Mouse (Mus musculus): ENCODE results near the gene Rnaset2a. TPM values are rescaled to one million over a fixed set of nuclear protein-coding genes. Genes with fewer than 3 reads are reported as not detected.
"Not testable (repeated sequence)": the region's sequence is repeated elsewhere in the genome, so short reads cannot be mapped to it uniquely, and the experiment has no call there.

Rnaset2a gene
- total and polyA plus RNA-seq, 2 experiments from 2014 or later, result 12.6 to 16.8 TPM

GRCm38 (mm10) chr17:8092537-8093526, 55.1 kb downstream of the Rnaset2a start:
- H3K36me3 ChIP-seq (ENCODE audit: insufficient read depth); H3K4me1 ChIP-seq (ENCODE audit: insufficient read depth); H3K27ac ChIP-seq (ENCODE audit: low read depth, low read length); DNase-seq; H3K9ac ChIP-seq; H3K9me3 ChIP-seq (ENCODE audit: low read length); H3K4me2 ChIP-seq (ENCODE audit: low read depth); H3K4me3 ChIP-seq (ENCODE audit: low read depth, low read length); H3K27me3 ChIP-seq (ENCODE audit: insufficient read depth, low read length): not testable (repeated sequence)
- WGBS, result 75% methylated on average over 4 of the region's 18 CpGs
- ATAC-seq, result peak; percentile 87

GRCm38 (mm10) chr17:8091320-8091719, 56.6 kb downstream of the Rnaset2a start:
- WGBS, result 86% methylated on average over 14 of the region's 14 CpGs
- not testable (repeated sequence) for H3K36me3 ChIP-seq (ENCODE audit: insufficient read depth); H3K4me2 ChIP-seq (ENCODE audit: low read depth); H3K9me3 ChIP-seq (ENCODE audit: low read length); H3K27ac ChIP-seq (ENCODE audit: low read depth, low read length); H3K4me1 ChIP-seq (ENCODE audit: insufficient read depth); ATAC-seq; DNase-seq; H3K27me3 ChIP-seq (ENCODE audit: insufficient read depth, low read length); H3K9ac ChIP-seq; H3K4me3 ChIP-seq (ENCODE audit: low read depth, low read length)

- not testable (repeated sequence) for H3K4me2 ChIP-seq (ENCODE audit: low read depth); H3K27me3 ChIP-seq (ENCODE audit: insufficient read depth, low read length); H3K4me1 ChIP-seq (ENCODE audit: insufficient read depth); H3K27ac ChIP-seq (ENCODE audit: low read depth, low read length); ATAC-seq; H3K4me3 ChIP-seq (ENCODE audit: low read depth, low read length); H3K36me3 ChIP-seq (ENCODE audit: insufficient read depth); DNase-seq; H3K9ac ChIP-seq; H3K9me3 ChIP-seq (ENCODE audit: low read length)
- 50% methylated on average over 1 of the region's 2 CpGs for WGBS
These were observed 78.0 kb downstream of the Rnaset2a start for GRCm38 (mm10) chr17:8069847-8070246.

Other genes starting within 250 kb of the Rnaset2a start
- gene Tagap, start 222.1 kb downstream of the Rnaset2a start, total RNA-seq (2014; rRNA removed), result 0.23 and 0.62 TPM in 2 replicates
- 0.28 and 0.47 TPM in 2 replicates for gene Tagap, start 222.1 kb downstream of the Rnaset2a start, polyA plus RNA-seq (2015; fragmentation: Nextera tagmentation; extraction: Ambion mirVana)
- gene Rsph3a, start 202.5 kb downstream of the Rnaset2a start, total RNA-seq (2014; rRNA removed), result 21.3 and 21.5 TPM in 2 replicates
- 56.9 and 63.6 TPM in 2 replicates for gene Rsph3a, start 202.5 kb downstream of the Rnaset2a start, polyA plus RNA-seq (2015; fragmentation: Nextera tagmentation; extraction: Ambion mirVana)
- 0.48 TPM in 1 of 2 replicates, not detected in the other for gene Gm49673, start 309 bp downstream of the Rnaset2a start, total RNA-seq (2014; rRNA removed)
- gene Gm49673, start 309 bp downstream of the Rnaset2a start, polyA plus RNA-seq (2015; fragmentation: Nextera tagmentation; extraction: Ambion mirVana), result 0.09 and 0.53 TPM in 2 replicates
- 18.4 and 19.1 TPM in 2 replicates for gene Fgfr1op, start 17.4 kb upstream of the Rnaset2a start, total RNA-seq (2014; rRNA removed)
- gene Fgfr1op, start 17.4 kb upstream of the Rnaset2a start, polyA plus RNA-seq (2015; fragmentation: Nextera tagmentation; extraction: Ambion mirVana), result 12.2 and 16.3 TPM in 2 replicates
- gene Ccr6, start 87.9 kb upstream of the Rnaset2a start, total RNA-seq (2014; rRNA removed), result not detected in 2 replicates
- gene Ccr6, start 87.9 kb upstream of the Rnaset2a start, polyA plus RNA-seq (2015; fragmentation: Nextera tagmentation; extraction: Ambion mirVana), result not detected in 2 replicates
- gene Mpc1, start 134.8 kb upstream of the Rnaset2a start, total RNA-seq (2014; rRNA removed), result 306 and 379 TPM in 2 replicates
- 559 and 716 TPM in 2 replicates for gene Mpc1, start 134.8 kb upstream of the Rnaset2a start, polyA plus RNA-seq (2015; fragmentation: Nextera tagmentation; extraction: Ambion mirVana)
- 119 and 138 TPM in 2 replicates for gene Sft2d1, start 163.0 kb upstream of the Rnaset2a start, total RNA-seq (2014; rRNA removed)
- gene Sft2d1, start 163.0 kb upstream of the Rnaset2a start, polyA plus RNA-seq (2015; fragmentation: Nextera tagmentation; extraction: Ambion mirVana), result 196 and 226 TPM in 2 replicates
- 22.8 and 24.0 TPM in 2 replicates for gene Prr18, start 189.4 kb upstream of the Rnaset2a start, total RNA-seq (2014; rRNA removed)
- gene Prr18, start 189.4 kb upstream of the Rnaset2a start, polyA plus RNA-seq (2015; fragmentation: Nextera tagmentation; extraction: Ambion mirVana), result 11.1 and 15.6 TPM in 2 replicates
- 0.69 and 1.8 TPM in 2 replicates for gene T2, start 207.9 kb upstream of the Rnaset2a start, total RNA-seq (2014; rRNA removed)
- 0.51 and 0.60 TPM in 2 replicates for gene T2, start 207.9 kb upstream of the Rnaset2a start, polyA plus RNA-seq (2015; fragmentation: Nextera tagmentation; extraction: Ambion mirVana)

All from forebrain, postnatal 0 days (tissue).